ENCODE assay signal across 9 mouse cellular contexts in genomic region chr4:119460296-119460695, GRCm38 (mm10). TPM values are rescaled to one million over a fixed set of nuclear protein-coding genes. Genes with fewer than 3 reads are reported as not detected.
A peak's percentile ranks its signal among the peaks of the same experiment; 100 is the strongest.
DNase-seq lines count a peak whose midpoint lies in the region; ATAC-seq and TF ChIP-seq lines count a peak whose summit lies in the region.
"Had no signal": no experiment of that assay in that cellular context is flagged by ENCODE, and none has a peak within 500 bp of the region (broad histone marks: within the 10 kb centered on the region; RNA-seq: fewer than 3 reads in every experiment).

No protein-coding gene starts in this region.

- 39% methylated on average over 5 of the region's 5 CpGs for WGBS in forebrain, postnatal 0 days
- 69% methylated on average over 5 of the region's 5 CpGs for WGBS in limb, embryonic 10.5 days

- in situ Hi-C loops in CH12.LX (cut with MboI; ENCODE audit: low pct_ligation_motif_present, low pct_unique_long_range_greater_than_20kb, low sequenced_read_pairs), result no loop called here

- TF ChIP-seq EP300 in CH12.LX (IDR thresholded peaks at IDR 0.05; ENCODE audit: low read length), result no peak

- peaks cover 0 to 2% of the 10 kb centered on the region in 2 experiments for H3K36me3 ChIP-seq in CH12.LX (replicated peaks in 1 of 2; ENCODE audit: control insufficient read depth in 1 of 2, insufficient read depth in 1 of 2, low read length in 1 of 2)
- no peaks in the 10 kb centered on the region for H3K36me3 ChIP-seq in forebrain, postnatal 0 days (ENCODE audit: insufficient read depth)
- no peaks in the 10 kb centered on the region for H3K36me3 ChIP-seq in limb, embryonic 10.5 days

- peak; percentile 71 for TF ChIP-seq RAD21 in CH12.LX (IDR thresholded peaks at IDR 0.05; ENCODE audit: low read depth, low read length)

- peak; percentile 68 to 77 for TF ChIP-seq CTCF in CH12.LX (conservative IDR thresholded peaks at IDR 0.05 in 1 of 2, IDR thresholded peaks at IDR 0.05 in 1 of 2; ENCODE audit: low read depth in 2 of 2, low read length in 2 of 2)
- peak; percentile 73 for TF ChIP-seq CTCF in forebrain, postnatal 0 days (IDR thresholded peaks at IDR 0.05; ENCODE audit: low read depth)

- H3K4me3 ChIP-seq in CH12.LX (replicated peaks in 1 of 3; ENCODE audit: low read depth in 2 of 3, low read length in 2 of 3, poor library complexity in 1 of 3), result peak overlapping the region in 1 of 3 experiments; percentile 27
- no peak overlapping the region for H3K4me3 ChIP-seq in forebrain, postnatal 0 days (ENCODE audit: low read depth, low read length)
- no peak overlapping the region for H3K4me3 ChIP-seq in limb, embryonic 10.5 days

- peak overlapping the region; percentile 41; the same call in 1 of the 2 replicates for H3K4me2 ChIP-seq in CH12.LX (ENCODE audit: insufficient read depth, low read depth, poor library complexity, severe bottlenecking)
- H3K4me2 ChIP-seq in forebrain, postnatal 0 days (ENCODE audit: low read depth), result peak overlapping the region; percentile 31

- H3K27me3 ChIP-seq in CH12.LX (replicated peaks), result no peaks in the 10 kb centered on the region
- no peaks in the 10 kb centered on the region for H3K27me3 ChIP-seq in forebrain, postnatal 0 days (ENCODE audit: insufficient read depth, low read length)
- H3K27me3 ChIP-seq in limb, embryonic 10.5 days (ENCODE audit: low read depth, poor library complexity, severe bottlenecking), result no peaks in the 10 kb centered on the region

- peaks cover 26 to 77% of the 10 kb centered on the region in 2 experiments for H3K4me1 ChIP-seq in CH12.LX (ENCODE audit: control insufficient read depth in 1 of 2, insufficient read depth in 2 of 2)
- peaks cover 35% of the 10 kb centered on the region for H3K4me1 ChIP-seq in forebrain, postnatal 0 days (ENCODE audit: insufficient read depth)
- peaks cover 12% of the 10 kb centered on the region for H3K4me1 ChIP-seq in limb, embryonic 10.5 days

- H3K27ac ChIP-seq in CH12.LX (ENCODE audit: insufficient read depth, low read depth), result peak overlapping the region; percentile 30; the same call in 1 of the 2 replicates
- peak overlapping the region; percentile 93 for H3K27ac ChIP-seq in forebrain, postnatal 0 days (ENCODE audit: low read depth, low read length)
- H3K27ac ChIP-seq in limb, embryonic 10.5 days, result no peak overlapping the region

- H3K79me2 ChIP-seq in CH12.LX (replicated peaks; ENCODE audit: control insufficient read depth, extremely low read depth, insufficient read depth, poor library complexity, severe bottlenecking), result no peaks in the 10 kb centered on the region

- 0 out of 2 replicates have a peak overlapping the region, but pooled peaks have one; percentile 2 for H3K9ac ChIP-seq in CH12.LX (ENCODE audit: insufficient read depth, low read depth)
- H3K9ac ChIP-seq in forebrain, postnatal 0 days, result no peak overlapping the region

- dilution Hi-C loops in CH12.LX (cut with MboI; ENCODE audit: extremely low pct_ligation_motif_present, extremely low pct_unique_long_range_greater_than_20kb, low sequenced_read_pairs), result no loop called here

- no peak for TF ChIP-seq POLR2A in CH12.LX (IDR thresholded peaks at IDR 0.05; ENCODE audit: low read depth, low read length)

- peak; percentile 51 for DNase-seq in layer of hippocampus, adult 11-12 months (ENCODE audit: low spot score)
- no peak for DNase-seq in layer of hippocampus, adult 9-11 months
- DNase-seq in CH12.LX (ENCODE audit: extremely low read depth), result peak; percentile 81
- DNase-seq in c-Kit-positive CD71-positive TER-119-negative erythroid progenitor cells, embryonic 14.5 days (ENCODE audit: low read depth), result peak; percentile 23
- DNase-seq in forebrain, postnatal 0 days, result peak; percentile 79
- DNase-seq in limb, embryonic 10.5 days (ENCODE audit: low spot score), result peak; percentile 40
- DNase-seq in retina, embryonic 14.5 days (ENCODE audit: low spot score), result peak; percentile 52
- DNase-seq in gastrocnemius, adult 18-20 months (ENCODE audit: low spot score), result no peak

- peaks cover 3% of the 10 kb centered on the region for H3K9me3 ChIP-seq in CH12.LX (replicated peaks; ENCODE audit: low read length)
- no peaks in the 10 kb centered on the region for H3K9me3 ChIP-seq in forebrain, postnatal 0 days (ENCODE audit: low read length)
- H3K9me3 ChIP-seq in limb, embryonic 10.5 days (replicated peaks), result no peaks in the 10 kb centered on the region

- peak; percentile 39 for ATAC-seq in forebrain, postnatal 0 days

TF ChIP-seq in CH12.LX, 34 proteins besides CTCF, POLR2A, EP300 and RAD21:
- no peak for TF ChIP-seq E2F4 (IDR thresholded peaks at IDR 0.05; ENCODE audit: insufficient replicate concordance, low read depth, low read length)
- TF ChIP-seq SMC3 (IDR thresholded peaks at IDR 0.05; ENCODE audit: low read depth, low read length), result peak; percentile 61
- TF ChIP-seq GABPA (IDR thresholded peaks at IDR 0.05; ENCODE audit: insufficient replicate concordance, low read depth, low read length), result no peak
- TF ChIP-seq UBTF (IDR thresholded peaks at IDR 0.05; ENCODE audit: low read depth, low read length), result no peak
- TF ChIP-seq CHD2 (IDR thresholded peaks at IDR 0.05; ENCODE audit: low read length), result no peak
- peak; percentile 80 for TF ChIP-seq MYC (IDR thresholded peaks at IDR 0.05; ENCODE audit: low read depth, low read length)
- TF ChIP-seq BHLHE40 (IDR thresholded peaks at IDR 0.05; ENCODE audit: low read depth, low read length), result 0 out of 2 replicates have a peak, but pooled peaks have one; percentile 38
- TF ChIP-seq NELFE (IDR thresholded peaks at IDR 0.05; ENCODE audit: low read depth, low read length), result no peak

RNA-seq across cellular contexts. Expression of gene Rimkla, which starts 32.1 kb away (rescaled TPM):
- total RNA-seq in CH12.LX (2012; rRNA removed), result 0.59 and 1.2 TPM in 2 replicates
- 0.34 and 0.48 TPM in 2 replicates for total RNA-seq in CH12.LX (2014; rRNA removed)
- polyA plus RNA-seq in CH12.LX (2012; ENCODE audit: insufficient read length, low read depth), result 0.70 and 0.84 TPM in 2 replicates
- 22.8 and 28.4 TPM in 2 replicates for total RNA-seq in forebrain, postnatal 0 days (2014; rRNA removed)
- 16.6 and 21.6 TPM in 2 replicates for polyA plus RNA-seq in forebrain, postnatal 0 days (2015; fragmentation: Nextera tagmentation; extraction: Ambion mirVana)
- 0.46 and 0.86 TPM in 2 replicates for polyA plus RNA-seq in limb, embryonic 10.5 days (2016; fragmentation: Nextera tagmentation; extraction: Ambion mirVana)
- not detected for total RNA-seq in gastrocnemius, adult 18-20 months (2021)
- total RNA-seq: common myeloid progenitor, adult 5-6 weeks had no signal

RNA-seq across cellular contexts. Expression of gene Zmynd12, which starts 37.7 kb away (rescaled TPM):
- total RNA-seq in CH12.LX (2012; rRNA removed) (0.13 and 0.25 TPM in 2 replicates), CH12.LX (2014; rRNA removed) (0.47 and 0.75 TPM in 2 replicates)
- polyA plus RNA-seq in CH12.LX (2012; ENCODE audit: insufficient read length, low read depth), result 0.53 and 1.0 TPM in 2 replicates
- total RNA-seq in forebrain, postnatal 0 days (2014; rRNA removed), result 0.33 and 0.77 TPM in 2 replicates
- polyA plus RNA-seq in forebrain, postnatal 0 days (2015; fragmentation: Nextera tagmentation; extraction: Ambion mirVana), result 0.82 and 1.1 TPM in 2 replicates
- 0.20 TPM in 1 of 2 replicates, not detected in the other for polyA plus RNA-seq in limb, embryonic 10.5 days (2016; fragmentation: Nextera tagmentation; extraction: Ambion mirVana)
- total RNA-seq in gastrocnemius, adult 18-20 months (2021), result not detected
- total RNA-seq: common myeloid progenitor, adult 5-6 weeks had no signal

RNA-seq across cellular contexts. Expression of gene Ppcs, which starts 38.1 kb away (rescaled TPM):
- total RNA-seq in CH12.LX (2012; rRNA removed) (14.7 and 20.1 TPM in 2 replicates), CH12.LX (2014; rRNA removed) (20.7 and 22.7 TPM in 2 replicates)
- polyA plus RNA-seq in CH12.LX (2012; ENCODE audit: insufficient read length, low read depth), result 19.1 and 19.3 TPM in 2 replicates
- 13.5 and 16.3 TPM in 2 replicates for total RNA-seq in forebrain, postnatal 0 days (2014; rRNA removed)
- 20.6 and 20.9 TPM in 2 replicates for polyA plus RNA-seq in forebrain, postnatal 0 days (2015; fragmentation: Nextera tagmentation; extraction: Ambion mirVana)
- polyA plus RNA-seq in limb, embryonic 10.5 days (2016; fragmentation: Nextera tagmentation; extraction: Ambion mirVana), result 37.1 and 41.4 TPM in 2 replicates
- 1 to 10 TPM; 4.8 to 5.6 TPM for total RNA-seq in gastrocnemius, adult 18-20 months (2021)

RNA-seq across cellular contexts. Expression of gene Ccdc30, which starts 45.0 kb away (rescaled TPM):
- 0.04 TPM in 1 of 2 replicates, not detected in the other for total RNA-seq in CH12.LX (2012; rRNA removed)
- total RNA-seq in CH12.LX (2014; rRNA removed), result not detected in 2 replicates
- polyA plus RNA-seq in CH12.LX (2012; ENCODE audit: insufficient read length, low read depth), result not detected in 2 replicates
- 15.1 and 16.7 TPM in 2 replicates for total RNA-seq in forebrain, postnatal 0 days (2014; rRNA removed)
- 19.2 and 23.0 TPM in 2 replicates for polyA plus RNA-seq in forebrain, postnatal 0 days (2015; fragmentation: Nextera tagmentation; extraction: Ambion mirVana)
- polyA plus RNA-seq in limb, embryonic 10.5 days (2016; fragmentation: Nextera tagmentation; extraction: Ambion mirVana), result 4.7 and 7.0 TPM in 2 replicates
- not detected for total RNA-seq in gastrocnemius, adult 18-20 months (2021)
- total RNA-seq: common myeloid progenitor, adult 5-6 weeks had no signal

Comparison
In these comparisons a context has a peak if more than half of its experiments do, and no peak if none do; other contexts are left out.
1. DNase-seq: peak in layer of hippocampus, adult 11-12 months (single experiment), CH12.LX (single experiment), c-Kit-positive CD71-positive TER-119-negative erythroid progenitor cells, embryonic 14.5 days (single experiment), forebrain, postnatal 0 days (single experiment), limb, embryonic 10.5 days (single experiment) and retina, embryonic 14.5 days (single experiment); none in layer of hippocampus, adult 9-11 months (single experiment) and gastrocnemius, adult 18-20 months (single experiment).
2. RNA of gene Rimkla, which starts 32.1 kb away (total RNA-seq): 22.8 to 28.4 TPM in forebrain, postnatal 0 days; 0.34 to 1.2 TPM in CH12.LX and not detected in gastrocnemius, adult 18-20 months; every median in the first group is over 10 times any median in the second.